Mouse (Mus musculus) CH12.LX (cell line): ENCODE measurements around the gene Col4a2. TPM values are rescaled to one million over a fixed set of nuclear protein-coding genes. Genes with fewer than 3 reads are reported as not detected.

ENCODE experiments used
- DNase-seq: peaks from one replicate; pipeline ENCODE4 v3.0.0-alpha.2; 2013; ENCODE audit errors: extremely low read depth
- H3K27ac ChIP-seq: 2 replicates; pipeline ENCODE4 v1.5.1; 2012; ENCODE audit warnings: low read depth, mild to moderate bottlenecking, control low read depth, moderate library complexity; ENCODE audit not compliant: insufficient read depth
- H3K27me3 ChIP-seq: replicated peaks from 2 replicates; pipeline ENCODE3; 2012; ENCODE audit warnings: inconsistent platforms
- H3K36me3 ChIP-seq, 2 experiments: replicated peaks in 1 of 2; 2 replicates each; pipeline versions ENCODE3 to v1.6.1; 2012; ENCODE audit warnings: inconsistent platforms in 1 of 2, low read length in 1 of 2, mild to moderate bottlenecking in 1 of 2, mixed read lengths in 1 of 2, moderate library complexity in 1 of 2; ENCODE audit not compliant: control insufficient read depth in 1 of 2, insufficient read depth in 1 of 2
- H3K4me1 ChIP-seq, 2 experiments: 2 replicates each; pipeline ENCODE4 v1.6.1; 2012; ENCODE audit warnings: inconsistent platforms in 1 of 2, moderate library complexity in 1 of 2; ENCODE audit not compliant: insufficient read depth in 2 of 2, control insufficient read depth in 1 of 2
- H3K4me2 ChIP-seq: 2 replicates; pipeline ENCODE4 v1.6.1; 2012; ENCODE audit warnings: low read depth, mild to moderate bottlenecking, control low read depth; ENCODE audit not compliant: poor library complexity, insufficient read depth, severe bottlenecking
- H3K4me3 ChIP-seq, 3 experiments: fragments of 150-350 bp in 1 of 3; sonication (generic) in 1 of 3; replicated peaks in 1 of 3; 2 replicates each; pipeline versions ENCODE3 to v1.5.1; 2011 to 2012; ENCODE audit warnings: low read depth in 2 of 3, low read length in 2 of 3, mild to moderate bottlenecking in 2 of 3, moderate library complexity in 2 of 3, control low read depth in 1 of 3, improper control_type of control experiment in 1 of 3, inconsistent platforms in 1 of 3, mixed read lengths in 1 of 3; ENCODE audit not compliant: poor library complexity in 1 of 3
- H3K79me2 ChIP-seq: replicated peaks from 2 replicates; pipeline ENCODE4 v1.6.1; 2012; ENCODE audit warnings: mild to moderate bottlenecking, moderate library complexity; ENCODE audit not compliant: control insufficient read depth, poor library complexity, insufficient read depth, severe bottlenecking; ENCODE audit errors: extremely low read depth
- H3K9ac ChIP-seq: 2 replicates; pipeline ENCODE4 v1.6.1; 2012; ENCODE audit warnings: low read depth, mild to moderate bottlenecking, control low read depth, moderate library complexity; ENCODE audit not compliant: insufficient read depth
- H3K9me3 ChIP-seq: replicated peaks from 2 replicates; pipeline ENCODE3; 2012; ENCODE audit warnings: low read length, inconsistent platforms, mixed read lengths
- BHLHE40 ChIP-seq: IDR thresholded peaks from 2 replicates; pipeline ENCODE4 v1.6.1; 2011; ENCODE audit warnings: mild to moderate bottlenecking, low read depth, low read length, improper control_type of control experiment
- CHD1 ChIP-seq: IDR thresholded peaks from 2 replicates; pipeline ENCODE4 v1.6.1; 2012; ENCODE audit warnings: low read depth, low read length, improper control_type of control experiment, inconsistent platforms
- CTCF ChIP-seq, 2 experiments: IDR thresholded peaks in 1 of 2; conservative IDR thresholded peaks in 1 of 2; 2 replicates each; pipeline ENCODE4 v1.5.1; 2011 to 2012; ENCODE audit warnings: low read depth in 2 of 2, low read length in 2 of 2, improper control_type of control experiment in 1 of 2, inconsistent platforms in 1 of 2, mild to moderate bottlenecking in 1 of 2, moderate library complexity in 1 of 2
- GABPA ChIP-seq: IDR thresholded peaks from 2 replicates; pipeline ENCODE4 v1.6.1; 2012; ENCODE audit warnings: low read depth, low read length, improper control_type of control experiment, inconsistent platforms; ENCODE audit not compliant: insufficient replicate concordance
- IRF4 ChIP-seq: IDR thresholded peaks from 2 replicates; pipeline ENCODE4 v1.6.1; 2014; ENCODE audit warnings: low read depth, mild to moderate bottlenecking, inconsistent platforms, low read length, improper control_type of control experiment
- JUN ChIP-seq: IDR thresholded peaks from 2 replicates; pipeline ENCODE4 v1.6.1; 2011; ENCODE audit warnings: low read depth, mild to moderate bottlenecking, low read length, improper control_type of control experiment, moderate library complexity; ENCODE audit not compliant: insufficient read depth
- MAFK ChIP-seq: IDR thresholded peaks from 2 replicates; pipeline ENCODE4 v1.6.1; 2011; ENCODE audit warnings: low read length, improper control_type of control experiment; ENCODE audit not compliant: insufficient replicate concordance
- MAX ChIP-seq: IDR thresholded peaks from 2 replicates; pipeline ENCODE4 v1.6.1; 2011; ENCODE audit warnings: low read length, improper control_type of control experiment
- NELFE ChIP-seq: IDR thresholded peaks from 2 replicates; pipeline ENCODE4 v1.6.1; 2011; ENCODE audit warnings: low read depth, low read length, improper control_type of control experiment
- NRF1 ChIP-seq: IDR thresholded peaks from 2 replicates; pipeline ENCODE4 v1.6.1; 2014; ENCODE audit warnings: low read depth, mild to moderate bottlenecking, inconsistent platforms, low read length, improper control_type of control experiment, moderate library complexity
- POLR2AphosphoS2 ChIP-seq: IDR thresholded peaks from 2 replicates; pipeline ENCODE4 v1.6.1; 2011; ENCODE audit warnings: low read depth, low read length, improper control_type of control experiment
- RAD21 ChIP-seq: IDR thresholded peaks from 2 replicates; pipeline ENCODE4 v1.6.1; 2011; ENCODE audit warnings: low read depth, mild to moderate bottlenecking, low read length, improper control_type of control experiment, moderate library complexity
- SMC3 ChIP-seq: IDR thresholded peaks from 2 replicates; pipeline ENCODE4 v1.6.1; 2011; ENCODE audit warnings: low read depth, low read length, improper control_type of control experiment
- TCF12 ChIP-seq: IDR thresholded peaks from 2 replicates; pipeline ENCODE4 v1.6.1; 2014; ENCODE audit warnings: low read depth, mild to moderate bottlenecking, inconsistent platforms, low read length, improper control_type of control experiment
- ZC3H11A ChIP-seq: IDR thresholded peaks from 2 replicates; pipeline ENCODE4 v1.6.1; 2012; ENCODE audit warnings: low read depth, mild to moderate bottlenecking, inconsistent platforms, low read length, improper control_type of control experiment
- ZKSCAN1 ChIP-seq: IDR thresholded peaks from 2 replicates; pipeline ENCODE4 v1.6.1; 2012; ENCODE audit warnings: low read depth, inconsistent platforms, low read length, improper control_type of control experiment, borderline replicate concordance
- ZMIZ1 ChIP-seq: IDR thresholded peaks from 2 replicates; pipeline ENCODE4 v1.6.1; 2012; ENCODE audit warnings: low read depth, mild to moderate bottlenecking, inconsistent platforms, low read length, improper control_type of control experiment
- dilution Hi-C: fragments of 300-500 bp; cut with MboI; formaldehyde crosslinking; loops from 2 replicates; pipeline ENCODE4 v1.14.3; 2020; ENCODE audit warnings: low sequenced_read_pairs; ENCODE audit not compliant: extremely low pct_unique_long_range_greater_than_20kb, extremely low pct_ligation_motif_present
- in situ Hi-C: fragments of 300-500 bp; cut with MboI; formaldehyde crosslinking; loops from 3 replicates; pipeline ENCODE4 v1.14.3; 2019; ENCODE audit warnings: low sequenced_read_pairs, low pct_ligation_motif_present, low pct_unique_long_range_greater_than_20kb, mixed read lengths
- polyA plus RNA-seq: library from polyadenylated mRNA; unstranded; fragments of >175 nt; gene quantifications from 2 replicates; pipeline ENCODE4 v1.2.1, GENCODE M21; 2012; ENCODE audit warnings: low read depth; ENCODE audit not compliant: insufficient read length
- total RNA-seq, 2 experiments: library from RNA; depleted of rRNA; stranded (reverse); fragments of 300-350 nt in 1 of 2; fragments of >200 nt in 1 of 2; gene quantifications; 2 replicates each; pipeline ENCODE4 v1.2.3; 2012 to 2014

Col4a2 gene
- total and polyA plus RNA-seq, 3 experiments, result 0.04 to 0.07 TPM; not detected in 1

DNA sequence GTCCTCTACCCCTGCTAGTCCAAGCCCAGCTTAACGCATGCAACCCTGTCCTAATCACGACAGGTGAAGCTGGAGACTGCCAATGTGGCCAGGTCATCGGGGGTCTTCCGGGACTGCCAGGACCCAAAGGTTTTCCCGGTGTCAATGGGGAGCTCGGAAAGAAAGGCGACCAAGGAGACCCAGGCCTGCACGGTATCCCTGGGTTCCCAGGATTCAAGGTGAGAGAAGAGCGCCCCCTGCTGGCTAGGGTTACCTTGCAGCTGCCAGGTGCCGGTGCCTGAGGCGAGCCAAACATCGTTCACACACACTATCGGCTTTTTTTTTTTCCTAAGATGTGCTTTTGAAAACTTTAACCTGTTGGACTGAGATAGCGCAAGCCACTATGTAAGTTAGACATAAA is 108.5 kb downstream of the Col4a2 start:
- Histone ChIP-seq H3K79me2 (no peaks in the 10 kb centered on the region), H3K27ac (no peak overlapping the region), H3K9me3 (no peaks in the 10 kb centered on the region), H3K9ac (no peak overlapping the region), H3K36me3 (no peaks in the 10 kb centered on the region), H3K4me2 (no peak overlapping the region), H3K4me3 (no peak overlapping the region), H3K27me3 (peaks cover 66% of the 10 kb centered on the region), H3K4me1 (peaks cover 0 to 4% of the 10 kb centered on the region in 2 experiments; a peak in 1 of 4 replicates)
- DNase-seq, result peak; percentile 51
- dilution Hi-C loops (no loop called here), in situ Hi-C loops (loop anchor here (10.0 kb wide), 1 partner anchor 274 kb away; no protein-coding TSS in a partner anchor)
- TF ChIP-seq IRF4 (no peak), SMC3 (peak; percentile 58), ZMIZ1 (no peak), RAD21 (peak; percentile 57), CTCF (conservative IDR thresholded peaks at IDR 0.05 in 1 of 2, IDR thresholded peaks at IDR 0.05 in 1 of 2; ENCODE audit: low read depth in 2 of 2, low read length in 2 of 2) (peak; percentile 41 to 77), GABPA (no peak), ZKSCAN1 (no peak), ZC3H11A (no peak), MAX (no peak)

DNA sequence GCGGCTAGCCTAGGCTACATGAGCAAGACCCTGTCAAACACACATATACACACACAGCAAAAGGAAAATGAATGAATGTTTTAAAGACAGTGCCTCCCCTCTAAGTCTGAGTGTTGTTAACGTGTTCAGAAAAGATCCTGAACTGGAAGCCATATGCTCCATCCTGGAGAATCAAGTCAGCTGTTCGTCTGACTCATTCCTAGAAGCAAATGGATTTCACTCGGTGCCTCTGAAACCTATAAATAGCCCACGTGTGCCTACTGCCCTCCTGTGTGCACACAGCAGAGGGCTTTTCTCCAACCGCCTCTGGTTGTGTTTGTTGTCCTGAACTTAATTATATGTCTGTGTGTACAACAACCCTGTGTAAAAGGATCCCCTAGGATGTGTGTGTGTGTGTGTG is 109.4 kb downstream of the Col4a2 start:
- in situ Hi-C loops (loop anchor here (10.0 kb wide), 1 partner anchor 273 kb away; no protein-coding TSS in a partner anchor), dilution Hi-C loops (no loop called here)
- H3K4me3 ChIP-seq, result no peak overlapping the region
- TF ChIP-seq MAFK (no peak), ZC3H11A (no peak), JUN (no peak), NELFE (no peak), CHD1 (no peak), NRF1 (no peak), IRF4 (no peak), TCF12 (no peak), POLR2AphosphoS2 (no peak), BHLHE40 (no peak)
- no peak overlapping the region for H3K4me2 ChIP-seq
- H3K9ac ChIP-seq, result no peak overlapping the region
- H3K79me2 ChIP-seq, result no peaks in the 10 kb centered on the region
- DNase-seq, result no peak
- no peak overlapping the region for H3K27ac ChIP-seq
- peaks cover 57% of the 10 kb centered on the region for H3K27me3 ChIP-seq
- H3K9me3 ChIP-seq, result no peaks in the 10 kb centered on the region
- H3K4me1 ChIP-seq, result peaks cover 0 to 4% of the 10 kb centered on the region in 2 experiments; a peak in 1 of 4 replicates
- H3K36me3 ChIP-seq, result no peaks in the 10 kb centered on the region
